Mouse (Mus musculus) heart, postnatal 0 days (tissue): Measurements from ENCODE around the gene Lonp2.

Experiments used
- CTCF ChIP-seq: IDR thresholded peaks from 2 replicates; pipeline ENCODE4 v1.5.1; 2016; ENCODE audit warnings: antibody characterized with exemption, control low read depth, low read depth
- EP300 ChIP-seq: IDR thresholded peaks from 2 replicates; pipeline ENCODE4 v1.6.1; 2016; ENCODE audit warnings: antibody characterized with exemption, low read depth

DNA sequence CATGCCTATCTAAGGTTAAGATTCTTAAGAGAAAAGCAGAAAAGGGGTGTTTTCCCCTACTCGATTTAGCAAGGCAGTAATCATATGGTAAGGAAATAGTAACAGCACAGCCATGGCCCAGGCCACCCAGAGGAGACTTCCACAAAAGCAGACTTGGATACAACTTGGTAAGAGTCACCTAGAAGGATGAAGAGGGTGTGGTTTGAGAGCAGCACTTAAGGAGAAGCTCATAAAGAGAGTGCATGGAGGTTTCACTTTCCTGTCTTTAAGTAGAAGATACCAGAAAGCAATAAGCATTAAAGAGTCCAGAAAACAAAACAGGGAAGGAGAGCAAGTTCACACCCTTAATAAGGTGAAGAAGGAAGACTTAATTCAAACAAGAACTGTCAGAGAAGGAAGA lies 111.1 kb downstream of the Lonp2 start:
- TF ChIP-seq EP300 (no peak), CTCF (no peak)
